Mouse (Mus musculus) cortical plate, adult 2 months (tissue): Measurements from ENCODE around the gene Gripap1. TPM values are rescaled to one million over a fixed set of nuclear protein-coding genes. Genes with fewer than 3 reads are reported as not detected.

Experiments
- H3K27ac ChIP-seq: fragments of 200-500 bp; 2 replicates; pipeline ENCODE4 v1.5.1; 2012; ENCODE audit warnings: low read length, control low read depth, inconsistent platforms; ENCODE audit not compliant: insufficient read depth
- H3K4me1 ChIP-seq: fragments of 200-500 bp; 2 replicates; pipeline ENCODE4 v1.6.1; 2011; ENCODE audit warnings: low read length; ENCODE audit not compliant: control insufficient read depth, insufficient read depth
- H3K4me3 ChIP-seq: fragments of 200-500 bp; 2 replicates; pipeline ENCODE4 v1.5.1; 2011; ENCODE audit warnings: mild to moderate bottlenecking, low read length, control low read depth; ENCODE audit not compliant: insufficient read depth
- CTCF ChIP-seq: fragments of 200-500 bp; IDR thresholded peaks from 2 replicates; pipeline ENCODE4 v1.5.1; 2011; ENCODE audit warnings: mild to moderate bottlenecking, control low read depth, low read length; ENCODE audit not compliant: insufficient read depth; ENCODE audit errors: extremely low read depth
- POLR2A ChIP-seq: fragments of 200-500 bp; IDR thresholded peaks from 2 replicates; pipeline ENCODE4 v1.6.1; 2011; ENCODE audit warnings: mild to moderate bottlenecking, low read length, control low read depth; ENCODE audit not compliant: insufficient read depth; ENCODE audit errors: extremely low read depth
- polyA plus RNA-seq: library from polyadenylated mRNA; depleted of rRNA; stranded (reverse); fragments of >200 nt; gene quantifications from 2 replicates; pipeline ENCODE4 v1.2.3, GENCODE M21; 2012

The Gripap1 gene
- polyA plus RNA-seq, 1 experiment, result 106 TPM

GRCm38 (mm10) chrX:7821865-7822779 lies 32.6 kb downstream of the Gripap1 start, which contains the start of gene Kcnd1:
Gene Kcnd1 (plus strand): TSS chrX:7822289.
- Histone ChIP-seq H3K4me3 (peak within 1 kb of the TSS; percentile 46), H3K27ac (no peak within 1 kb of the TSS), H3K4me1 (no peaks in the 10 kb centered on the region)
- TF ChIP-seq POLR2A, result no peak; the same call in 1 of the 2 replicates

- Histone ChIP-seq H3K27ac (no peak overlapping the region), H3K4me3 (no peak overlapping the region), H3K4me1 (no peaks in the 10 kb centered on the region)
- no peak for TF ChIP-seq CTCF
- no peak for TF ChIP-seq POLR2A
Measured at GRCm38 (mm10) chrX:7837146-7837545, 47.6 kb downstream of the Gripap1 start.

GRCm38 (mm10) chrX:7840842-7841162 lies 51.2 kb downstream of the Gripap1 start:
- TF ChIP-seq POLR2A, result no peak
- TF ChIP-seq CTCF, result no peak

GRCm38 (mm10) chrX:7841163-7842162 lies 51.9 kb downstream of the Gripap1 start, which contains the start of gene Otud5:
Gene Otud5 (plus strand): TSS chrX:7841364.
- Histone ChIP-seq H3K27ac (peak within 1 kb of the TSS; percentile 86), H3K4me1 (peaks cover 2% of the 10 kb centered on the region; the same call in 1 of the 2 replicates), H3K4me3 (peak within 1 kb of the TSS; percentile 64)
- TF ChIP-seq CTCF (no peak), POLR2A (peak; percentile 47; the same call in 1 of the 2 replicates)

More at GRCm38 (mm10) chrX:7840842-7841162, 51.2 kb downstream of the Gripap1 start:
- Histone ChIP-seq H3K4me1 (peaks cover 2% of the 10 kb centered on the region; the same call in 1 of the 2 replicates), H3K27ac (no peak overlapping the region), H3K4me3 (no peak overlapping the region; the same call in 1 of the 2 replicates)

- peak overlapping the region; percentile 64 for H3K4me3 ChIP-seq
- TF ChIP-seq POLR2A (no peak), CTCF (no peak)
Measured at GRCm38 (mm10) chrX:7842318-7842717, 52.8 kb downstream of the Gripap1 start.

GRCm38 (mm10) chrX:7847845-7848244 lies 58.3 kb downstream of the Gripap1 start:
- H3K27ac ChIP-seq, result no peak overlapping the region; the same call in 1 of the 2 replicates
- peaks cover 2% of the 10 kb centered on the region; the same call in 1 of the 2 replicates for H3K4me1 ChIP-seq
- H3K4me3 ChIP-seq, result no peak overlapping the region
- TF ChIP-seq POLR2A (no peak), CTCF (no peak)

More at GRCm38 (mm10) chrX:7842318-7842717, 52.8 kb downstream of the Gripap1 start:
- Histone ChIP-seq H3K4me1 (peaks cover 2% of the 10 kb centered on the region; the same call in 1 of the 2 replicates), H3K27ac (peak overlapping the region; percentile 86; the same call in 1 of the 2 replicates)

- no peaks in the 10 kb centered on the region for H3K4me1 ChIP-seq
- no peak overlapping the region for H3K27ac ChIP-seq
- no peak for TF ChIP-seq POLR2A
- TF ChIP-seq CTCF, result peak; percentile 54
- no peak overlapping the region for H3K4me3 ChIP-seq
Measured at GRCm38 (mm10) chrX:7854578-7854977, 65.0 kb downstream of the Gripap1 start.

GRCm38 (mm10) chrX:7859191-7859753 lies 69.7 kb downstream of the Gripap1 start:
- Histone ChIP-seq H3K4me3 (no peak overlapping the region), H3K4me1 (no peaks in the 10 kb centered on the region), H3K27ac (no peak overlapping the region)
- TF ChIP-seq POLR2A, result no peak
- TF ChIP-seq CTCF, result no peak

- H3K27ac ChIP-seq, result no peak overlapping the region
- no peak overlapping the region for H3K4me3 ChIP-seq
- TF ChIP-seq POLR2A, result no peak
- no peak for TF ChIP-seq CTCF
- H3K4me1 ChIP-seq, result no peaks in the 10 kb centered on the region
Measured at GRCm38 (mm10) chrX:7863181-7863580, 73.6 kb downstream of the Gripap1 start.
